Comparison of ENCODE assay signal across 8 mouse cellular contexts in genomic region chr10:40258976-40259375, GRCm38 (mm10). TPM values are rescaled to one million over a fixed set of nuclear protein-coding genes. Genes with fewer than 3 reads are reported as not detected.
DNase-seq lines count a peak whose midpoint lies in the region; ATAC-seq lines count a peak whose summit lies in the region.

No protein-coding gene starts in this region.

- ATAC-seq in erythroid progenitor cell, adult 5-6 weeks (replicated peaks; ENCODE audit: low FRiP score, poor library complexity, severe bottlenecking) = peak; percentile 37; the same call in 1 of the 2 replicates
- no peak for ATAC-seq in hindbrain, embryonic 14.5 days (ENCODE audit: low FRiP score)
- ATAC-seq in stomach, embryonic 15.5 days (ENCODE audit: insufficient read depth, low FRiP score, low read depth) = no peak

- no peaks in the 10 kb centered on the region for H3K9me3 ChIP-seq in hindbrain, embryonic 14.5 days (ENCODE audit: control insufficient read depth, low read length)
- H3K9me3 ChIP-seq in megakaryocyte, embryonic 14.5 days = no peaks in the 10 kb centered on the region
- no peaks in the 10 kb centered on the region for H3K9me3 ChIP-seq in stomach, embryonic 15.5 days

- peak overlapping the region; percentile 73 for H3K4me2 ChIP-seq in hindbrain, embryonic 14.5 days (replicated peaks)
- H3K4me2 ChIP-seq in stomach, embryonic 15.5 days = peak overlapping the region; percentile 87

- intact Hi-C loops in left cerebral cortex, postnatal 14 days (cut with DNase I) = loop anchor here (2.0 kb wide), 1 partner anchor 266 kb away; no protein-coding TSS in a partner anchor

- peak overlapping the region; percentile 65 for H3K4me3 ChIP-seq in hindbrain, embryonic 14.5 days (replicated peaks; ENCODE audit: low read length)
- H3K4me3 ChIP-seq in megakaryocyte, embryonic 14.5 days (replicated peaks) = peak overlapping the region; percentile 97
- H3K4me3 ChIP-seq in stomach, embryonic 15.5 days (replicated peaks) = no peak overlapping the region

- peaks cover 6% of the 10 kb centered on the region; the same call in 1 of the 2 replicates for H3K36me3 ChIP-seq in hindbrain, embryonic 14.5 days (replicated peaks; ENCODE audit: control insufficient read depth, insufficient read depth)
- peaks cover 11% of the 10 kb centered on the region for H3K36me3 ChIP-seq in megakaryocyte, embryonic 14.5 days (replicated peaks; ENCODE audit: low read length)
- H3K36me3 ChIP-seq in stomach, embryonic 15.5 days = no peaks in the 10 kb centered on the region

- H3K27me3 ChIP-seq in hindbrain, embryonic 14.5 days (ENCODE audit: control insufficient read depth, insufficient read depth, low read length) = no peaks in the 10 kb centered on the region
- H3K27me3 ChIP-seq in megakaryocyte, embryonic 14.5 days (replicated peaks) = no peaks in the 10 kb centered on the region
- no peaks in the 10 kb centered on the region for H3K27me3 ChIP-seq in stomach, embryonic 15.5 days (replicated peaks)

- peak; percentile 46 for DNase-seq in adrenal gland, postnatal 10 days
- DNase-seq in adrenal gland, adult 18-20 months (ENCODE audit: low spot score in 2 of 2) = no peak
- peak; percentile 74 for DNase-seq in ZHBTc4 (ENCODE audit: low read depth, low spot score)
- peak; percentile 76 for DNase-seq in hindbrain, embryonic 14.5 days (ENCODE audit: low spot score)
- peak; percentile 58 to 64 for DNase-seq in left cerebral cortex, postnatal 14 days (ENCODE audit: low spot score in 2 of 2)

- H3K4me1 ChIP-seq in hindbrain, embryonic 14.5 days (replicated peaks; ENCODE audit: control insufficient read depth, insufficient read depth, low read length) = peaks cover 8% of the 10 kb centered on the region; the same call in 1 of the 2 replicates
- H3K4me1 ChIP-seq in megakaryocyte, embryonic 14.5 days = peaks cover 59% of the 10 kb centered on the region
- peaks cover 9% of the 10 kb centered on the region; the same call in 1 of the 2 replicates for H3K4me1 ChIP-seq in stomach, embryonic 15.5 days

- peak overlapping the region; percentile 83; the same call in 1 of the 2 replicates for H3K9ac ChIP-seq in hindbrain, embryonic 14.5 days
- H3K9ac ChIP-seq in stomach, embryonic 15.5 days = no peak overlapping the region

- H3K27ac ChIP-seq in hindbrain, embryonic 14.5 days = peak overlapping the region; percentile 93
- peak overlapping the region; percentile 95 for H3K27ac ChIP-seq in stomach, embryonic 15.5 days

- 5% methylated on average over 5 of the region's 5 CpGs for WGBS in hindbrain, embryonic 14.5 days
- whole genome bisulfite sequencing in stomach, embryonic 15.5 days = 4% methylated on average over 5 of the region's 5 CpGs

RNA-seq across cellular contexts. Expression of gene Gtf3c6, which starts 1.1 kb away (rescaled TPM):
- 10 to 100 TPM; 29.6 to 30.7 TPM for total RNA-seq in adrenal gland, postnatal 10 days (2021)
- 10 to 100 TPM; 36.6 to 50.0 TPM for total RNA-seq in adrenal gland, adult 18-20 months (2021)
- total RNA-seq in erythroid progenitor cell, adult 5-6 weeks (2015; ENCODE audit: low replicate concordance) = 14.3 and 19.8 TPM in 2 replicates
- total RNA-seq in erythroid progenitor cell, adult 5-6 weeks (2017; ENCODE audit: low replicate concordance) = 7.4 and 38.7 TPM in 2 replicates
- 71.7 and 73.7 TPM in 2 replicates for polyA plus RNA-seq in hindbrain, embryonic 14.5 days (2014; fragmentation: Nextera tagmentation; extraction: Ambion mirVana)
- 10 to 100 TPM; 19.2 to 21.3 TPM for total RNA-seq in left cerebral cortex, postnatal 14 days (2021)
- 7.4 and 17.2 TPM in 2 replicates for polyA plus RNA-seq in megakaryocyte, embryonic 14.5 days (2012; ENCODE audit: insufficient read depth, low replicate concordance)
- 88.9 and 92.0 TPM in 2 replicates for polyA plus RNA-seq in stomach, embryonic 15.5 days (2015; fragmentation: Nextera tagmentation; extraction: Ambion mirVana)

RNA-seq across cellular contexts. Expression of gene Rpf2, which starts 12.1 kb away (rescaled TPM):
- 10 to 100 TPM; 19.6 to 23.6 TPM for total RNA-seq in adrenal gland, postnatal 10 days (2021)
- 10 to 100 TPM; 20.1 to 26.1 TPM for total RNA-seq in adrenal gland, adult 18-20 months (2021)
- total RNA-seq in erythroid progenitor cell, adult 5-6 weeks (2015; ENCODE audit: low replicate concordance) = 13.0 and 15.5 TPM in 2 replicates
- 18.4 and 19.4 TPM in 2 replicates for total RNA-seq in erythroid progenitor cell, adult 5-6 weeks (2017; ENCODE audit: low replicate concordance)
- 70.8 and 74.7 TPM in 2 replicates for polyA plus RNA-seq in hindbrain, embryonic 14.5 days (2014; fragmentation: Nextera tagmentation; extraction: Ambion mirVana)
- 10 to 100 TPM; 20.4 to 25.6 TPM for total RNA-seq in left cerebral cortex, postnatal 14 days (2021)
- 1.3 TPM in 1 of 2 replicates, not detected in the other for polyA plus RNA-seq in megakaryocyte, embryonic 14.5 days (2012; ENCODE audit: insufficient read depth, low replicate concordance)
- 63.1 and 65.6 TPM in 2 replicates for polyA plus RNA-seq in stomach, embryonic 15.5 days (2015; fragmentation: Nextera tagmentation; extraction: Ambion mirVana)

RNA-seq across cellular contexts. Expression of gene Amd1, which starts 43.0 kb away (rescaled TPM):
- 10 to 100 TPM; 30.2 to 31.8 TPM for total RNA-seq in adrenal gland, postnatal 10 days (2021)
- 10 to 100 TPM; 45.7 to 51.7 TPM for total RNA-seq in adrenal gland, adult 18-20 months (2021)
- total RNA-seq in erythroid progenitor cell, adult 5-6 weeks (2015; ENCODE audit: low replicate concordance) = 80.7 and 121 TPM in 2 replicates
- total RNA-seq in erythroid progenitor cell, adult 5-6 weeks (2017; ENCODE audit: low replicate concordance) = 79.4 and 101 TPM in 2 replicates
- polyA plus RNA-seq in hindbrain, embryonic 14.5 days (2014; fragmentation: Nextera tagmentation; extraction: Ambion mirVana) = 47.5 and 57.4 TPM in 2 replicates
- 10 to 100 TPM; 60.2 to 61.9 TPM for total RNA-seq in left cerebral cortex, postnatal 14 days (2021)
- 0.79 and 10.4 TPM in 2 replicates for polyA plus RNA-seq in megakaryocyte, embryonic 14.5 days (2012; ENCODE audit: insufficient read depth, low replicate concordance)
- polyA plus RNA-seq in stomach, embryonic 15.5 days (2015; fragmentation: Nextera tagmentation; extraction: Ambion mirVana) = 60.3 and 69.1 TPM in 2 replicates

Comparison
In these comparisons a context has a peak if more than half of its experiments do, and no peak if none do; other contexts are left out.
1. DNase-seq: peak in adrenal gland, postnatal 10 days (single experiment), ZHBTc4 (single experiment), hindbrain, embryonic 14.5 days (single experiment) and left cerebral cortex, postnatal 14 days (2 of 2); none in adrenal gland, adult 18-20 months (0 of 2).